Comparison of ENCODE assay signal across 7 mouse cellular contexts in the genomic region with DNA sequence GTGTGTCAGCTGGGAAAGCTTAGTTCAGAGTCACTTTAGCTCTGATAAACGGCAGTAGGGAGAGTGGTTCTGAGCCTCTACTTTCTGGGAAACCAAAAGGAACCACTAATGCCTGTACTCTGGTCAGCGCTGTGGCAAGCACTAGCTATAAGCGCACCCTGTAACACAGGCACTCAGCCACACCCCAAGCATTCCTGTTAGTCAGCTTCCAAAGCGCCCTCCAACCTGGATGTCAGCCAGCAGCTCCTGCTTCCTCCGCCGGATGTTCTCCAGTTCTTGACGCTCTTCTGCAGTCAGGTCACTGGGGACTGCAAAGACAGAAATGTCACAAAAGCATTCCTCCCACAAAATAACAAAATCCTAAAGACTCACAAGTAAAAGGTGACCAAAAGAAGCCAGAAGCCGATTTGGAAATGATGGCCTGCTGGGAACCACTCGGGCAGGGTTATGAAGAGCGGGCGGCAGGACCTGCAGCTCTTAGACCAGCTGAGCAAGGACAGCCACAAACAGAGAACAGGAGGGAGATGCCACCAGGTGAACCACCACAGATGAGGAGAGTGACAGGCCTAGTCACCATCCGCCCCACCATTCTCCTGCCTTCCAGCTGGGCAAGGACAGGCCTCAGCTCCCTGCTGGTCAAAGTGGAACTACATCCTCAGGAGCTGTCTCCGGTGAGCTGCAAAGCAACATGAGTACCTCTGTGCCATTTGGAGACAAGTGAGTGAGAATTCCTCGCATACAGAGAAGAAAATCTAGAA. TPM values are rescaled to one million over a fixed set of nuclear protein-coding genes. Genes with fewer than 3 reads are reported as not detected.
DNase-seq lines count a peak whose midpoint lies in the region; ATAC-seq and TF ChIP-seq lines count a peak whose summit lies in the region.

No protein-coding gene starts in this region.

- no peak for TF ChIP-seq EP300 in liver, embryonic 14.5 days (IDR thresholded peaks at IDR 0.05; ENCODE audit: low read depth)

- H3K36me3 ChIP-seq in liver, embryonic 14.5 days (replicated peaks; ENCODE audit: control insufficient read depth, insufficient read depth, low read depth), result no peaks in the 10 kb centered on the region

- intact Hi-C loops in heart, postnatal 10 days (cut with DNase I), result loop anchor here (2.0 kb wide), 1 partner anchor 15 kb away; no protein-coding TSS in a partner anchor

- no peak for ATAC-seq in liver, embryonic 14.5 days (ENCODE audit: insufficient read depth)

- no peaks in the 10 kb centered on the region for H3K27me3 ChIP-seq in liver, embryonic 14.5 days (ENCODE audit: control insufficient read depth, insufficient read depth, low read length)

- peak; percentile 14; the same call in 1 of the 2 replicates for TF ChIP-seq CTCF in liver, embryonic 14.5 days (IDR thresholded peaks at IDR 0.05; ENCODE audit: low read depth)

- H3K4me3 ChIP-seq in liver, embryonic 14.5 days (ENCODE audit: insufficient read depth in 1 of 2, low read depth in 2 of 2, low read length in 2 of 2), result no peak overlapping the region

- H3K27ac ChIP-seq in liver, embryonic 14.5 days, result no peak overlapping the region

- peaks cover 0 to 4% of the 10 kb centered on the region in 2 experiments; a peak in 2 of 4 replicates for H3K4me1 ChIP-seq in liver, embryonic 14.5 days (replicated peaks; ENCODE audit: control insufficient read depth in 2 of 2, insufficient read depth in 2 of 2, low read length in 1 of 2)

- WGBS in liver, embryonic 14.5 days (ENCODE audit: insufficient replicate concordance), result 64% methylated on average over 14 of the region's 14 CpGs

- H3K4me2 ChIP-seq in liver, embryonic 14.5 days (ENCODE audit: low read depth), result no peak overlapping the region

- no peaks in the 10 kb centered on the region for H3K9me3 ChIP-seq in liver, embryonic 14.5 days (ENCODE audit: control insufficient read depth, low read length)

- no peak overlapping the region for H3K9ac ChIP-seq in liver, embryonic 14.5 days (replicated peaks)

- DNase-seq in 3134 (ENCODE audit: extremely low read depth, insufficient read length, low spot score) (peak; percentile 79), 3T3-L1 (ENCODE audit: low read depth, low spot score) (peak; percentile 48)
- DNase-seq in cerebellum, postnatal 10 days, result peak; percentile 81 to 82
- peak; percentile 87 to 88 for DNase-seq in heart, postnatal 10 days
- DNase-seq in liver, embryonic 14.5 days (ENCODE audit: low read depth in 3 of 3, low spot score in 3 of 3), result no peak
- no peak for DNase-seq in B cell, adult 2 months
- DNase-seq in c-Kit-positive CD71-positive TER-119-positive erythroid progenitor cells, embryonic 14.5 days (ENCODE audit: low spot score), result no peak

RNA-seq across cellular contexts. Expression of a gene that starts 54.8 kb away (rescaled TPM):
- 10 to 100 TPM; 51.2 to 59.7 TPM for total RNA-seq in heart, postnatal 10 days (2021)
- polyA plus RNA-seq in liver, embryonic 14.5 days (2012; rRNA removed), result 2.1 and 2.7 TPM in 2 replicates
- 1.7 and 1.9 TPM in 2 replicates for polyA plus RNA-seq in liver, embryonic 14.5 days (2014; fragmentation: Nextera tagmentation; extraction: Ambion mirVana)

Comparison
In these comparisons a context has a peak if more than half of its experiments do, and no peak if none do; other contexts are left out.
1. DNase-seq: peak in 3134 (single experiment), 3T3-L1 (single experiment), cerebellum, postnatal 10 days (2 of 2) and heart, postnatal 10 days (2 of 2); none in liver, embryonic 14.5 days (0 of 3), B cell, adult 2 months (0 of 2) and c-Kit-positive CD71-positive TER-119-positive erythroid progenitor cells, embryonic 14.5 days (single experiment).